Mouse (Mus musculus) spleen, postnatal 10 days (tissue): ENCODE results near the gene Vrk3.

ENCODE experiments used
- DNase-seq, 2 experiments: peaks; one replicate each; pipeline ENCODE4 v3.0.0; 2021 to 2022; ENCODE audit warnings: low spot score in 2 of 2

Gene Vrk3

DNA sequence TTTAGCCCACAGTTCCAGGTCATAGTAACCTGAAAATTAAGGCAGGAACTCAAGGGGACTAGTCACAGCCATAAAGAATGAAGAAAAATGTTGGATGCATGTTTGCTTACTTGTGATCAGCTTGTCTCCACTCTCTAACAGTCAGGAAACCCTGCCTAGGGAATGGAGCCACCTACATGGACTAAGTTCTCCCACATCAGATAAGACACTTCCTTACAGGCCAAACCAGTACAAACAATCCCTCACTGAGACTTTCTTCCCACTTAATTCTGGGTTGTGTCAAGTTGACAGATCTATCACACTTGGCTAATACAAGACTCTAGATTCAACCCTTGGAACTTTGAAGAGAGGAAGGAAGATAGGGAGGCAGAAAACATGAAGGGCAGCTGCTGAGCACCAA, 12.2 kb downstream of the Vrk3 start:
- no peak for DNase-seq

DNA sequence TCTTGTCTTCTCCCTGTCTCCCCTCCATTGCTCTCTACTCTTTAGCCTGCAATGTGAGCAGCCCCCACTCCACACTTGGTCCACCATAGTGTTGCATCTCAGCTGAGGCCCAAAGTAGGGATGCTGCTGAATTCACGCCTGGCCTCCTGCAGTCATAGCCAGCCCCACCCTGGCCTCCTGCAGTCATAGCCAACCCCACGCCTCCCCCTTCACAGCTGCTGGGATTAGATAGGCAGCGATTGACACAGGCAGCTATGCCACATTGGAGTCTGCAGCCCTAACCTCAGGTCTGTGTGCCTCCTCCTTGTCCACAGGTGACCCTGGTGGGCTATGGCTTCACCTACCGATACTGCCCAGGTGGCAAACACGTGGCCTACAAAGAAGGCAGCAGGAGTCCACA, 19.9 kb downstream of the Vrk3 start:
- peak; percentile 22 to 72 for DNase-seq

DNA sequence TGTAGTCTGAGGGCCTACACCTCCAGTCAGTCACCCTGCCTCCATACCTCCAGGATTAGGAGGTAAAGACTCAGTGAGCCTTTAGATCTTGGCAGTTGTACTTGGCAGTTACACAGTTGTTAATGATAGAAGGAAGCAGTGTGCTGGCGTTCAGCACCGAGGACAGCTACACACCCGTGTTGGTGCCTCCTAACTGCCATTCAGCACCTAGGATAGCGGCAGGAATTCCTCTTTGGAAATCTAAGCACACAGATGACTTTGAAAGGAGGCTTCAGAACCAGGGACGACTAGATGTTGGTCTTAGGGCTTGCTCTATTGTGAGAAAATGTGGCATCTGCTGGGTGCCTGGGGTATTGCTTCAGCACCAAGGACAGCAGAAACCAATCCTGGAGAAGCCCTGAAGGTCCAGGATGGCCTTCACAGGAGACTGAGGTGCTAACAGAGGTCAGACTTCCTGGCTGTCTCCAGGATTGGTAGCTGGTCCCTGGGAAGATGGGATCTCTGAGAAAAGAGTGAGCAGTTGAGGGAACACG, 21.9 kb downstream of the Vrk3 start:
- DNase-seq: peak; percentile 38 to 79

DNA sequence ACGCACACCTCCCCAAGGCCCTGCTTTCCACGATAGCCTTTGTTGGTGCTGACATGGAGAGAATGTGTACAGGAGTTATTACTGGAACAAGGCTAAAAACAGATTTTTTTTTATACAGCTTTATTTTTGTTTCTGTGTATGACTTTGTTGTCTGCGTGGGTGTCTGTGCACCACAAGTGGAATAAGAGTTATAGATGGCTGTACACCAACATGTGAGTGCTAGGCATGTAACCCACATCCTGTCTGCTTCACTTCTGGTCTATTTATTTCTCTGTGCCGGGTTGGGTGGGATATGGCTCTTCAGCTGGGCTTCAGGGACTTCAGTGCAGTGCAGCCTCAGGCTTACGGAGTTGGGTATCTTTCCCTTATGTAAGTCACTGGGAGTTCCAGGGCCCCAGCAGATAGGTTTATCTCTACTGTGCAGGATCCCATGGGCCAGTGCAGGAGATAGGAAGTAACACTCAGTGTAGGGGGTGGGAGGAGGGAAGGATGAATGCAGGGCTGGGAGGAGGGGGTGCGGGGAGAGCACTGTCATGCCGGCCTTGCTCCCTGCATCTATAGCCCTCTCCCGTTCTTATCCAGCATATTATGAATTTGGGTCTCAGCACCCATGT, 24.5 kb downstream of the Vrk3 start:
- DNase-seq: peak in 1 of 2 experiments; percentile 36

DNA sequence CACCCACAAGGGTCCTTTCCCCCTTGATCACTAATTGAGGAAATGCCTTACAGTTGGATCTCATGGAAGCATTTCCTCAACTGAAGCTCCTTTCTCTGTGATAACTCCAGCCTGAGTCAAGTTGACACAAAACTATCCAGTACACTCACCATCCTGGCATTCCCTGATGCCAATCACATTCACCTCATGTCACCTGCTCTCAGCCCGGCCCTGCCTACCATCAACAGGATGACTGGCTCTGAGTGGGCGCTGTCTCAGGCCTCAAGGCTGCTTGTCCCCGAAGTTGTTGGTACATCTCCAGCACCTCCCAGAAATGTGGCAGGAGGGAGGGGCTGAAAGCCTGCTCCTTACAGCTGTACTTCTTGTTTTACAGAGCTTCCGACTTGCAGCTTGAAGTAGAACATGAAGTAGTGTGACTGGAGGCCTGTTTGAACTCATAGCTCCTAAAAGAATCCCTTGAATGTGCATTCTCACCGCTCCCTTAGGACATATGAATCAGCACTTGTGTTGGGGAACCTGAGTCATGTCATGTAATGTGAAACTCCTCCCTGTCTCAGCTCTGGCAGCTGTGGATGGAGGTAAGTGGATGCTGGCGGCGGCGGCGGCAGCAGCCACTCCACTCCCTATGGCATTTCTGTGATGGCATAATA, 28.8 kb downstream of the Vrk3 start:
- no peak for DNase-seq

DNA sequence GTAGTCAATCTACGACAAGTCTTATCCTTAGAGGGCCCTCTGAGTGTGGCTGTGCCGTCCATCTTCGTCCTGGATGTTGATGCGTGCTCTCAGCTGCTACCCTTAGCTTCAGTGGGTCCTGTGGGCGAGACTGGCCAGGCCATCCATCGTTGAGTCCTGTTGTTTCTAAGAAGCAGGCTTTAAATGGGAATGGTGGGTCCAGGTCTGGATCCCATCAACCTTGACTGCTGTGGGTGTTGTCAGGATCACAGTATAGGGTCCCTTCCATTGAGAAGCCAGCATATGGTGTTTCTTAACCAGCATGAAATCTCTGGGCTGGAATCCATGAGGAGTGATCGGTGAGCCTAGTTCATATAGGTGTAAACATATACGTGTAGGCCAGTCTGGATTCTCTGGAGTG, 31.9 kb downstream of the Vrk3 start:
- DNase-seq: peak in 1 of 2 experiments; percentile 5

DNA sequence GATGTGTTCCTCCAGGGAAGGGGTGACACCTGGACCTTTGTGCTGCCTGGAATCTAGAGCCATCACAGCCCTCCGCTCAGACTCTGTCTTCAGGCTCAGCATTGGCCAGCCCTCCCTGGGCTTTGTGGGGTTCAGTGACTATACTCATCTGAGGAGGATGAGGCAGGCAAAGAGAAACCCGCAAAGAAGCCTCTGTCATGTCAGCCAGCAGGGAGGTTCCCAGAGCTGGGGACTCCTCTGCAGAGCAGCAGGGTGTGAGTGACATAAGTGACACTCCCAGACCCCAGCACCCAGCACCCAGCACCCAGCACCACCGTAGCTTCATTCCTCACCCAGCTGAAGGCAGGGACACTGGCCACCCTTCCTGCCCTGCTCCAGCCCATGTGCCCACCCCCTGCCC, 41.3 kb downstream of the Vrk3 start:
- DNase-seq: peak in 1 of 2 experiments; percentile 6

DNA sequence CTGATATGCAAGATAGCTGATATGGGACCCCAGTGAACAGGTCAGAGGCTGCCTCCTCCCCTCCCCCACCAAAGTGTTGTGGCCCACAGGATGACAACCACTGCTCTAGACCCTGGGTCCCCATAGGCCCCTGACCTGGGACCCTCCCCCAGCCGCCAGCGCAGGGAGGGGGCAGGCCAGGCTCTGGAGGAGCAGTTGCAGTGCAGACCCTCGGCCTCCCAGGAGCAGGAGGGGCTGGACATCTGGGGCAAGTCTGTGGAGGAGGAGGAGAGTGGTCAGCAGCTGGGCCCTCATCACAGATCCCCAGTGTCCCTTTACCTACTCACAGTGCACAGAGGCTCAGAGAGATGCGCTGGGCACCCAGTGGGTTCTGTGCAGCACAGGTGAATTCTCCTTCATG, 41.9 kb downstream of the Vrk3 start:
- DNase-seq: peak in 1 of 2 experiments; percentile 9

DNA sequence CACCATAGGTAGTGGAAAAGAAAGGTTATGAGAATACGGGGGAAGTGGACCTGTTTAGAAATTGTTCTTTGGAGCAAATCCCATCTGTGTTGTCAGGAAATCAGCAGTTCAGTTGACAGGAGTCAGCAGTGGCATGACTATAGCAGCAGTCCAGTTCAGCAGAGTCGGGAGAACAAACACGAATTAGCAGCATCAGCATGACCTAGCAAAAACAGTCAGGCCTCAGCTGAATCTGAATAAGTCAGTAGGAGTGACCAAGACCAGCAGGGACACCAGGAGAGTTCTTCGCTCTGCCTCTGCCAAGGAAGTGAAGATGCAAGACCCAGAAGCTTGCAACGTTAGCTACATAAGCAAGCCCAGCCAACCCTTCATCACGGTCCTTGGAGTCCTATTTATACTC, 44.6 kb downstream of the Vrk3 start:
- DNase-seq: peak in 1 of 2 experiments; percentile 0

DNA sequence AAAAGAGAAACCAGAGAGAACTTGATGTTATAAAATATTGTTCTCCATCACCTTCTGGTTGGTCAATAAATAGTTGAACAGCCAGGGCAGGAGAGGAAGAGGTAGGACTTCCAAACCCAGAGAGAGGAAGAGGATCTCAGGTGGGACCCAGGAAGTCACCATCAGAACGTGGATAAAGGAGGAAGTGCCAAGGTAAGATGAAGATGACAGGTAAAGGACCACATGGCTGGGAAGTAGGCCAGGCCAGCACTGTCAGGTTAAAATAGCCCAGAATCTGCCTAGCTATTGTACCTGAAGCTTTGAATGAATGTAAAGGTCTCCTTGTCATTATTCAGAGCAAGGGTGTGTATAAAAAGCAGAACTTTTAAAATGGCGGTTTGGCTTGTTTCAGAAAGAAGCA, 60.7 kb downstream of the Vrk3 start:
- DNase-seq: no peak

DNA sequence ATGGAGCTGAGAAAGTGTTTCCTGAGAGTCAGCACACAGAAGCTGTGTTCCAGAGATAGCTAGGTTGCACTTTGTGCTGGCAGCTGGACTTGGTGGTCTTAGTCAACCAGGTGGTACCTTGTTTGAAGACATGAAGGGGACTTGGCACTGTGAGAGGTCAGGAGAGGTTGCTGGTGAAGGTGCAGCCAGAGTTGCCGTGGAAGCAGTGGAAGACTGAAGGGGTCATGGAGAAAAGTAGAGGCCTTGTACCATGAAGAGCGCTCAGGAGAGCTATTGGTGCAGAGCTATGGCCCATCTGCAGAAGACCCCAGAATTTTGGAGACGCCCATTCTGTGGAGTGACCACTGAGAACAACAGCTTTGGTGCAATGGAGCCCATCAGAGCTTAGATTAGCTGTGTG, 61.3 kb downstream of the Vrk3 start:
- DNase-seq: peak in 1 of 2 experiments; percentile 3

DNA sequence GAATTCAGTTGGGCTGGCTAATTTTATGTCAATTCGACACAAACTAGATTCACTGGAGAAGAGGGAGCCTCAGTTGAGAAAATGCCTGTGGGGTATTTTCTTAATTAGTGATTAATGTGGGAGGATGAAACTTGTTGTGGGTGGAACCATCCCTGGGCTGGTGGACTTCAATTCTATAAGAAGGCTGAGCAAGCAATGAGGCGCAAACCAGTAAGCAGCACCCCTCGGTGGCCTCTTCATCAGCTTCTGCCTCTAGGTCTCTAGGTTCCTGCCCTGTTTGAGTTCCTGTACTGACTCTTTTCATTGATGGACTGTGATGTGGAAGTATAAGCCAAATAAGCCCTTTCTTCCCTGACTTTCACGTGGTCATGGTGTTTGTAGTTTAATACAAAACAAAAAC, 62.2 kb downstream of the Vrk3 start:
- DNase-seq: no peak

DNA sequence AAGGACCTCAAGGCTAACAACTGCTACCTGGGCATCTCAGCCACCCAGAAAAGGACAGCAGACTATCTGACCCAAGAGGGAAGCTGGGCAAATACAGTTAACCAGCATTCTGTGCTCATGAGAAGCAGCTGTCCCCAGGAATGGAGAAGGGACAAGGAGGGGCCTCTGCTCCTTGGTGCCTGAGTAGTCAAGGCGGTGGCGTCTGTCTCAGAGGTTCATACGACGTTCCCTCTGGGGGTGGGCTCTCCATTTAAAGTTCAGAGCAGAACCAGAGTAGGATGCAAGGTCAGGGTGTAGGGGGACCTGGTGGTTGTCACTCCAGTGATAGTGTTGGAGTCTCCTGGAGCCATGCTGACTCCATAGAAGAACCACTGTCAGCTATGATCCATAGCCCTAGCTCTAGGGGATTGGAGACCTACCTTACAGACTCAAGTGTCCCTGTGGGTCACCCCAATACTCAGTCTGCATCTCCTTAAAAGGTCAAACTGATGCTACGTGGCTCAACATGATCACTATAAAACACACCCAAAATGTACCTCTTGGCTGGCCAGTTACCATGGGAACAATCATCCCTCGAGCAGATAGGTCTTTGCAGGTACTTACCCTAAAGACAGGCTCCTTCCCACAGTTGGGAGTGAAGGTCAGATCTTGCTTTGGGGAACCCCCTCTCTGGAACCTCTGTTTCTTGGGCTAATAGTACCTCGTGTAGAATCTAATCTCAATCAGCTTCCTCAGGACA, 62.8 kb downstream of the Vrk3 start:
- peak in 1 of 2 experiments; percentile 4 for DNase-seq

DNA sequence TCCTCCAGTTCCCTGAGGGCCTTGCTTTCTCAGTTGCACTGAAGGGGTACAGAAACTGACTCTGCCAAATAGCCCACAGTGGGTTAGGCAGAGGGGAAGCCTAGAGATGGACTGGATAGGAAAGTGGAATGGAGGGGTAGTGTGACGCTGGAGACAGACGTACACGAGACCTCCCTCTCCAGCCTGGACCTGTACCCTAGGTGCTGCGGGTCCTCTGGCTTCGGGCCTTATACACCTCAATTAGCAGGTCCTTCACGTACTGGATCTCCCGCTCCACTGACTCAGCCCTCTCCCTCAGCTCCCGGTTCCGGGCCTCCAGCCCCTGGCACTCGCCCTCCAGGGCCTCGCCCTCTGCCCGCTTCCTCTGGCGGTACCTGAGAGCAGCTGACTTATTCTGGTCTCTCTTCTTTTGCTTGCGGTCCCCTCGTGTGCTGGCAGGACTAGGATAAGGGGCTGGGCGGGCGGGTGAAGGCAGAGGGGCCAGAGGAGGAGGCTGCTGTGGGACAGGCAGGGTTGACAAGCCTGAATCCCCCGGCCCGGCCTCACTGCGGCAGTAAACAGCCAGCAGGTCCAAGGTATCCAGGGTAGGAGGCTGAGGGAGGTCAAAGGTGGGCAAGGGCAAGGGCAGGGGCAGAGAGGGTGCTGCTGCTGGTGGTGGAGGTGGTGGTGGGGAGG, 64.6 kb downstream of the Vrk3 start:
- peak in 1 of 2 experiments; percentile 13 for DNase-seq

DNA sequence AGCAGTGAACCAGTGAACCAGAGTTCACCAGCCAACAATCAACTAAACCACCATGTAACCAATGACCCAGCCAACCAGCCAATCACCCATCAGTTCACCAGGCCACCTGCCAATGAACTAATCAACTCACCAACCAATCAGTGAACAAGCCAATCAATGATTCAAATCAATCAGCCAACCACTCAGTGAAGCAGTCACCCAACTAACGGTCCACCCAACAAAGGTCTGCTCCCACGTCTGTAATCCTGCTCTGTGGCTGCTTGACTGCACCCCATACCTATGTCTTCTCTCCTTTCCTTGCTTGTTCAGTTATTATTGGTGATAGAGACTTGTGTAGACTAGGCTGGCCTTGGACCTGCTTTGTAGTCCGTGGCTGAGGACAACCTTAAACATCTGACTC, 65.8 kb downstream of the Vrk3 start:
- DNase-seq: peak in 1 of 2 experiments; percentile 4

DNA sequence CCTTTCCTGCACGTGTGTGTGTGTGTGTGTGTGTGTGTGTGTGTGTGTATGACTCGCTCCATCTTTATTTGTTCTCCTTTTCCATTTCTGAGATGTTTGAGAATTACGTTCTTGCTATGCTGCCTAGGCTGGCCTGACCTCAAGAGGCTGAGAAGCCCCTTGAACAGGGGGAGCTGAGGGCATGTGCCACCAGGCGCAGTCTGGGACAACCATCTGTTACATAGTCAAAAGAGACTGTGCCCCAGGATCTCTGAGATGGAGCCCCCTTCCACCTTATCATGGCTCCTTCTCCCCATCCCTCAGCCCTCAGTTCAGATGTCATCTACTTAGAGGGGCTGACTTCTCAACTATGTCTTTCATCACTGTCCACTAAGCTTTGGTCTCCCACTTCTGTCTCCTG, 66.2 kb downstream of the Vrk3 start:
- peak in 1 of 2 experiments; percentile 8 for DNase-seq

DNA sequence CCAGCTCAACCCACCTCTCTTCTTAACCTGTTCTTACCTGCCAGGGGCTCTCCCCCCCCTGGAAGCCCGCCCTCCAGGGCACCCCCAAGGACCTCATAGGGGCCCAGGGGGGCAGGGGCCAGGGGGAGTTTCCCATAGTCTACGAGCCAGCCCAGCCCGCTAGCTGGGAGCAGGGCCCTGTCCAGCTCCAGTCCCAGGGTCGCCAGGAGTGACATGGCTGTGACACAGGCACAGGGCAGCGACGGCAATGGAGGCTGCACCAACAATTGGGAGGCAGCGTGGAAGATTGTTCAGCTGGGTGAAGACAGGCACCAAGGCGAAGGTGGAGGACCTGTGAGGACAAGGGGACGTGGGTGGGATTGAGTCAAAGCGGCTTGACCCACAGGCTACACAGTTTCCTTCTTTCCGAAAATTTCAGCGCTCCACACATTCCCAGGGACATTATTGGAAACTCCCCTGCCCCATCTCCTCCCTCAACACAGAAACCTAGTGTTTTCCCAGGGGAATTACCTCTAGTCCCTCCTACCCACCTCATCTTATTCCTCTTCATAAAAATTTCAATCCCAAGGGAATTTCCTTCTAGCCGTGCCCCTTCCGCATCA, 66.8 kb downstream of the Vrk3 start:
- peak in 1 of 2 experiments; percentile 25 for DNase-seq

DNA sequence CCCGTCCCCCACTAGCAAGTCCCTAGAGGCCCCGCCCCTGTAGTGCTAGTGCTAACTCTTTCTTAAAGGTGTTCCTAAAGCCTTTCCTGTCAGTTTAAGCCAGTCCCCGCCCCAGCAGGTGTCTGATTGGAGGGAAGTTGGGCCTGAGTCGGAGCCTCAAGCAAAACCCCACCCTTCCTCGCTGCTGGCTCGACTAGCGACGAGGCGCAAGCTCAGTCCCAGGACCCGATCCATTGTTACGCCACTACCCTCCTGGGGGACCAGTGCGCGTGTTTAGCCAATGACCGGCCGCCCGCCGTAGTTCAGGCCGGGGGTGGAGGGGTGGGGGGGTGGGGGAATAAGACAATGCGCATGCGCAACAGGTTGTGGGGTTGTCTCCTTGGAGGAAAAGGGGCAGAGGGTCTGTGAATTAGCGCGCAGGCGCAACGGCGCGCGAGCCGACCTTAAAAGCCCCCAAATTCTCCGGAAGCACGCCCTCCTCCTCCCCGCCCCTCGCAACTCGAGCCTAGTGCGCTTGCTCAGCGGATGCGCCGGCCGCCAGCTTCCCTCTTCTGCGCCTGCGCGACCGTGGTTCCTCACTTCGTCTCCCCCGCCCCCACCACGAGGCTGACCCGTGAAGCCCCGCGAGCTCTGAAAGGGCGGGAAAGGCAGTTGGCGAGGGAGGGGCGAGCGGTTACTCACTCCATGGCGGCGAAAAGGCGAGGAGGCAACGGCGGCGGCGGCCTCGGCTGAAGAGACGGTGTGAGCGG, 67.7 kb downstream of the Vrk3 start, which contains the start of the genes Nup62 and Il4i1:
Nup62 (plus strand) TSS at position 368 of the 749 bp plus-strand sequence.
Il4i1 (plus strand) TSS at position 667 of the 749 bp plus-strand sequence.
- peak; percentile 96 to 99 for DNase-seq

DNA sequence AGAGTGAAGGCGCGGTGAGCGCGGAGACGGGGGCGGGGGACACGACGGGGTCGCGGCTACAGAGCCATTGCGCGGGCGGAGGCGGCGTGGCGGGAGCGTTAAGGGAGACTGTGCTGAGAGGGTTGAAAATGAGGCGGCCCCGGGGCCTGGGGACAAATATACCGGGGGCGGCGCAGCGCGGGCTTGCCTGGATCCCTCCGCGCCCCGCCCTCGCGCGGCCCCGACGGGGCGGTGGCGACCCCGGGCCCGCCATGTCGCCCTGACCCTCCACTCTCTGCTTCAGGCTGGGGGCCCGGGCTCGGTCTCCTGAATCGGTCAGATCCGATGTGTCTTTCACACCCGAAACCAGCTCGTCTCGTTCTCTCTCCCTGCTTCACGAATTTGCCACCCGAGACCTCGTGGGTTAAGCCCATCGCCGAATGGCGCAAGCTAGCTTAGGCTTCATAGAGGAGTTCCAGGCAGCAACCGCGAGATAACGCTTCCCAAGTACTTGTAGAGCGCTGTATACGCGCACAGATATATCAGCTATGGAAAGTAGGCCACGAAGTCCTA, 68.3 kb downstream of the Vrk3 start, which contains the start of gene Atf5:
Atf5 (minus strand) TSS at position 189 of the 552 bp plus-strand sequence.
- DNase-seq: peak; percentile 70 to 79

DNA sequence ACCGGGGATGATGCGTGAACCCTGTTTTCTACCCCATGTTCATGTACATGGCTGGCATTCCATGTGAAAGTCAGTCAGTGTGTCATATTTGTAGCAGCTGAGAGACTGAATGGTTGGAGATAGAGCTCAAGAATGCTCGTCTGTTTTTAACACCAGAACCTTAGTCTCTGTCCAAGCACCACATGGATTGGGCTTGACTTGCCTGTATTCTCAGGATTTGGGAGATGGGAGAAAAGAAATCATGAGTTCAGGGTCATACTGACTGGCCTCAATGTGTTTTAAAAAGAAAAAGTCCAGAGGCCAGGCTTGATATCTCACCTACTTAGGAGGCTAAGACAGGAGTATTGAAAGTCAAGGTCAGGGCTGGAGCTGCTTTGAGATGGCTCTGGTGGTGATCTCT, 69.2 kb downstream of the Vrk3 start:
- peak in 1 of 2 experiments; percentile 11 for DNase-seq
